Mouse (Mus musculus) mouse trophoblast stem cell (cell line): ENCODE measurements around the gene Myh14.

Source experiments
- in situ Hi-C, 2 experiments: fragments of 300-500 bp; cut with MseI, MboI; formaldehyde crosslinking; loops; 2 replicates in 1 of 2; 3 replicates in 1 of 2; pipeline ENCODE4 v1.15.1; 2025

Myh14 gene

GRCm38 (mm10) chr7:44632676-44633075, 38.0 kb downstream of the Myh14 start:
- in situ Hi-C loops: no loop called here

GRCm38 (mm10) chr7:44630437-44630836, 40.2 kb downstream of the Myh14 start:
- in situ Hi-C loops: no loop called here

- in situ Hi-C loops: no loop called here
These were observed 42.1 kb downstream of the Myh14 start for GRCm38 (mm10) chr7:44628402-44629034.

GRCm38 (mm10) chr7:44626966-44627365, 43.7 kb downstream of the Myh14 start:
- in situ Hi-C loops: no loop called here

- in situ Hi-C loops: no loop called here
These were observed 44.6 kb downstream of the Myh14 start for GRCm38 (mm10) chr7:44626068-44626385.

- in situ Hi-C loops: no loop called here
These were observed 45.2 kb downstream of the Myh14 start for GRCm38 (mm10) chr7:44625241-44626067.

GRCm38 (mm10) chr7:44624828-44625227, 45.8 kb downstream of the Myh14 start:
- in situ Hi-C loops: no loop called here

GRCm38 (mm10) chr7:44624543-44624826, 46.2 kb downstream of the Myh14 start:
- in situ Hi-C loops: no loop called here

- in situ Hi-C loops: no loop called here
These were observed 46.7 kb downstream of the Myh14 start for GRCm38 (mm10) chr7:44623714-44624542.

- in situ Hi-C loops: no loop called here
These were observed 53.6 kb downstream of the Myh14 start for GRCm38 (mm10) chr7:44617059-44617458.

GRCm38 (mm10) chr7:44615987-44616386, 54.7 kb downstream of the Myh14 start:
- in situ Hi-C loops: no loop called here

- in situ Hi-C loops: no loop called here
These were observed 55.3 kb downstream of the Myh14 start for GRCm38 (mm10) chr7:44615309-44615708.

GRCm38 (mm10) chr7:44614041-44614688, 56.5 kb downstream of the Myh14 start:
- in situ Hi-C loops: no loop called here

- in situ Hi-C loops: no loop called here
These were observed 58.5 kb downstream of the Myh14 start for GRCm38 (mm10) chr7:44612192-44612591.

GRCm38 (mm10) chr7:44606171-44606901, 64.3 kb downstream of the Myh14 start:
- in situ Hi-C loops: no loop called here

GRCm38 (mm10) chr7:44605436-44605835, 65.2 kb downstream of the Myh14 start:
- in situ Hi-C loops: no loop called here

GRCm38 (mm10) chr7:44604619-44605018, 66.0 kb downstream of the Myh14 start:
- in situ Hi-C loops: no loop called here

- in situ Hi-C loops: no loop called here
These were observed 66.5 kb downstream of the Myh14 start for GRCm38 (mm10) chr7:44604139-44604606.

- in situ Hi-C loops: no loop called here
These were observed 67.3 kb downstream of the Myh14 start for GRCm38 (mm10) chr7:44603186-44603855.

- in situ Hi-C loops: no loop called here
These were observed 68.2 kb downstream of the Myh14 start for GRCm38 (mm10) chr7:44602443-44602842.

- in situ Hi-C loops: no loop called here
These were observed 69.0 kb downstream of the Myh14 start for GRCm38 (mm10) chr7:44601646-44602045.
